Mouse (Mus musculus): ENCODE measurements at regions not wholly inside any gene's neighbourhood (a gene's known extent, or its start where the extent isn't known, plus 50 kb on each side); places are given as distances from the start of the nearest gene placed in this dataset.

- no peak for TF ChIP-seq POLR2A (IDR thresholded peaks at IDR 0.05; ENCODE audit: insufficient read depth, low read depth, low read length)
- no peak for TF ChIP-seq CTCF (IDR thresholded peaks at IDR 0.05; ENCODE audit: insufficient read depth, low read depth, low read length)
These were observed 104.6 kb upstream of the Teddm2 start for GRCm38 (mm10) chr1:154004647-154005046.
